Mouse (Mus musculus) megakaryocyte, embryonic 14.5 days (primary cell): ENCODE measurements at regions not wholly inside any gene's neighbourhood (a gene's known extent, or its start where the extent isn't known, plus 50 kb on each side); places are given as distances from the start of the nearest gene placed in this dataset.

ENCODE experiments used
- H3K27me3 ChIP-seq: replicated peaks from 2 replicates; pipeline ENCODE3; 2012; ENCODE audit warnings: inconsistent platforms
- H3K36me3 ChIP-seq: replicated peaks from 2 replicates; pipeline ENCODE3; 2012; ENCODE audit warnings: low read length, inconsistent platforms, mixed read lengths
- H3K4me1 ChIP-seq: 2 replicates; pipeline ENCODE4 v1.6.1; 2012; ENCODE audit warnings: inconsistent platforms
- H3K4me3 ChIP-seq: replicated peaks from 2 replicates; pipeline ENCODE3; 2012; ENCODE audit warnings: moderate library complexity, mild to moderate bottlenecking, inconsistent platforms
- H3K9me3 ChIP-seq: 2 replicates; pipeline ENCODE4 v1.6.1; 2012; ENCODE audit warnings: inconsistent platforms
- FLI1 ChIP-seq: IDR thresholded peaks from 2 replicates; pipeline ENCODE4 v1.6.1; 2012; ENCODE audit warnings: low read length, inconsistent platforms, mixed read lengths
- GATA1 ChIP-seq: IDR thresholded peaks from 3 replicates; pipeline ENCODE4 v1.6.1; 2012; ENCODE audit warnings: mixed read lengths, low read length, inconsistent platforms, borderline replicate concordance

DNA sequence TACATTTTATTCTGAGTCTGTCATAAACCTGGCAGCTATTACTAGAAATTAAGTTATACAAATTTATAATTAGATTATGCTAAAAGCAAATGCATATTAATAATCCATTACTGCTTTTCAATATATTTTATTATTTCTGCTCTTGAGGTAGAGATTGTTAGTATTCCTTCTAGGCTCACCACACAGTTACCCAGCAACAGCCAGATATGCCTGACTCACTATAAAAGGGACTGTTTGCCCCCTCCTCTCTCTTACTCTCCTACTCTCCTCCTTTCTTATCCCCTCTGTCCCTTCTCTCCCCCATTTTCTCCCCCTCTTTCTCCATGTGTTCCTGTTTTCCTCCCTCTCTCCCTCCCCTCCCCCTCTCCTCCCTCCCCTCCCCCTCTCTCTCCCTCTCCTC is 98.7 kb downstream of the 4930505A04Rik start:
- H3K9me3 ChIP-seq = no peaks in the 10 kb centered on the region
- TF ChIP-seq GATA1 (no peak), FLI1 (no peak)
- no peaks in the 10 kb centered on the region for H3K36me3 ChIP-seq

DNA sequence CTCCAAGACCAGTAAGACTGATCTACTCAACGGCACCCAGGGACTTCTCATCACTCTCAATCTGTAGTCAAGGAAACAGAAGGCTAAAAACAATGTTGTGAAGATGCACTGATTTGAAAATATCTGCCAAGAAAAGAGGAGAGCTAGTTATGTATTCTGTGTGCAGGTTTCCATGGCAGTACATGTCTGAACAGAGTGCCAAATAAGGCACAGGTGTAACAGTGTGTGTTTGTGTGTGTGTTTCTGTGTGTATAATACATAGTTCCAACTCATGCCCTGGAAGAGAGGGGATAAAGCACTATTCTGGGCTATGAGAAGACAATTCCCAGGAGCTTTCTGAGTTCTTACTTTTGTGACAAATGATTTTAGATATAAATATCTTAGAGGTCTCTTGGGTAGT is 99.7 kb downstream of the 4930505A04Rik start:
- no peaks in the 10 kb centered on the region for H3K4me1 ChIP-seq
- no peak overlapping the region for H3K4me3 ChIP-seq
- H3K36me3 ChIP-seq = no peaks in the 10 kb centered on the region
- H3K9me3 ChIP-seq = no peaks in the 10 kb centered on the region
- H3K27me3 ChIP-seq = no peaks in the 10 kb centered on the region
- TF ChIP-seq GATA1 (no peak), FLI1 (no peak)

More for the DNA sequence above, 98.7 kb downstream of the 4930505A04Rik start:
- Histone ChIP-seq H3K27me3 (no peaks in the 10 kb centered on the region), H3K4me3 (no peak overlapping the region), H3K4me1 (no peaks in the 10 kb centered on the region)

DNA sequence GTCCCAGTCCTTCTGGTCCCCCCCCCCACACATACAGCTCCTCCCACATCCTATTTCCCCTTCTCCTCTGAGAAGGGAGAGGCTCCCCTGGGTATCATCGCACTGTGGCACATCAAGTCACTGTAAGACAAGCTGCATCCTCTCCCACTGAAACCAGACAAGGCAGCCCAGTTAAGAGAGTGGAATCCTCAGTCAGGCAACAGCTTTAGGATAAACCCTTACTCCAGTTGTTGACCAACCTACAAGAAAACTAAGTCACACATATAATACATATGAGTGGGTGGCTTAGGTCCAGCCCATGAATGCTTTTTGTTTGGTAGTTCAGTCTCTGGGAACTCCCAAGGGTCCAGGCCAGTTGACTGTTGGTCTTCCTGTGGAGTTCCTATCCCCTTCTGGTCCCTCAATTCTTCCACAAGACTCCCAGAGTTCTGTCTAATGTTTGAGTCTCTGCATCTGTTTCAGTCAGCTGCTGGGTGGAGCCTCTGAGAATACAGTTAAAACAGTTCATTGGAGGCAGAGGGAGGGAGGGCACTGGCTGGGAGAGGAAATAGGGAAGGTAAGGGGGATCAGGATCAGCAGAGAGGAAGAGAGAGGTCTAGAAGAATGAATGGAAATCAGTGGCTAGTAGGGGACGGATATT is 101.7 kb upstream of the Sptbn1 start:
- Histone ChIP-seq H3K36me3 (no peaks in the 10 kb centered on the region), H3K4me1 (peaks cover under 1% of the 10 kb centered on the region; the same call in 1 of the 2 replicates), H3K4me3 (no peak overlapping the region), H3K27me3 (no peaks in the 10 kb centered on the region), H3K9me3 (no peaks in the 10 kb centered on the region)
- TF ChIP-seq GATA1 (no peak), FLI1 (no peak)

DNA sequence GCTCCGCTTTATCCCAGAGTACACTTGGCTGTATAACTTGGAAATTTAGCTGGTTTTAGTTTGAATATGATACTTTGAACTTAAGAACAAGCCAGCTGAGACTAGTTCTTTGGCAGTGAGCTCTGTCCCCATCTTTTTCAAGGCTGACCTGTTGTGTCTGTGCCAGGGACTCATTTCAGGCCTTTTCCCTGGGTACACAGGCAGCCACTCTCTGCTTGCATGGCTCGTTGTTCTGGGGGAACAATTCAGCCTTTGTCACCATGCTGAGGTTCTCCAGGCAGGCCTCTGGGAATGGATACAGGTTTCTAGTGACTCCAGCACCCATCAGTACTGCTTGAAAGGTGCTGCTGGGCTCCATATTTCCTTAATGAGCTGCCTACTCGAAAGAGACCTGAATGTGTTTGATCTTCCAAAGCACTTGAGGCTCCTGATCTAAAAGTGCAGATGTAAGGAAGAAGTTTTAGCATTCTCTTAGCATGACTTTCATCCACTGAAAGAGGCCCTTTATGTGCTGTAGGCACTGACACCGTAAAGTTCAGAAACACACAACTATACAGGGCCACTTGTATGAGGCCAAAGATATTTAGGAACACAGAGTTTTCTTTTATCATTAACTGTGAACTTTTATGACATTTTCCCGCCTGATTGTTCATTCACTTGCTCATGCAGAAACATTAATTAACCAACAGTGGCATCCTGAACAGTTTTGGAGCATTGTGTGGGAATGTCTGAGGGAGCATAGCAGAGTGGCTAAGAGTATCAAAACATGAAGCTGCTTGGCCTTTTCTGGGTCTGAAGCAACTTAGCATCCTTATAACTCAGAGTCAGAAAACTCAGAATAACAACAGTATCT is 99.6 kb upstream of the Sptbn1 start:
- no peaks in the 10 kb centered on the region for H3K27me3 ChIP-seq
- peaks cover 3% of the 10 kb centered on the region; the same call in 1 of the 2 replicates for H3K4me1 ChIP-seq
- TF ChIP-seq FLI1 (no peak), GATA1 (no peak)
- no peak overlapping the region for H3K4me3 ChIP-seq
- H3K9me3 ChIP-seq = no peaks in the 10 kb centered on the region
- H3K36me3 ChIP-seq = no peaks in the 10 kb centered on the region

DNA sequence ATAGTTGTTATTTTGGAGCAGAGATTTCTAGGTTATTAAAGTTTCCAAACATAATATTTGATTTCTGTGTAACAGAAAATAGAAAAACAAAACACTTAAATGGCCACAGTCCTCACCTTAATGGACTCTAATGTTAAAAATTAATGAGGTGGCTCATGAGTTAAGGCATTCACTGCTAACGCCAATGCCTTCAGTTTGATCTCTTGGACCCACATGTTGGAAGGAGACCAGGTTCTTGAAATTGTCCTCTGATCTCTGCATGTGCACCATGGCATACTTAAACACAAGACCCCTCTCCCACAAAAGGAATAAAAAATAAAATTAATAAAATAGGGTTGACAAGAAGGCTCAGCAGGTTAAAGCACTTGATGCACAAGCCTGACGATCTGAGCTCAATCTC is 98.5 kb upstream of the Sptbn1 start:
- peaks cover 3% of the 10 kb centered on the region; the same call in 1 of the 2 replicates for H3K4me1 ChIP-seq
- H3K36me3 ChIP-seq = no peaks in the 10 kb centered on the region
- H3K4me3 ChIP-seq = no peak overlapping the region
- TF ChIP-seq GATA1 (no peak), FLI1 (no peak)
- H3K27me3 ChIP-seq = no peaks in the 10 kb centered on the region
- no peaks in the 10 kb centered on the region for H3K9me3 ChIP-seq

DNA sequence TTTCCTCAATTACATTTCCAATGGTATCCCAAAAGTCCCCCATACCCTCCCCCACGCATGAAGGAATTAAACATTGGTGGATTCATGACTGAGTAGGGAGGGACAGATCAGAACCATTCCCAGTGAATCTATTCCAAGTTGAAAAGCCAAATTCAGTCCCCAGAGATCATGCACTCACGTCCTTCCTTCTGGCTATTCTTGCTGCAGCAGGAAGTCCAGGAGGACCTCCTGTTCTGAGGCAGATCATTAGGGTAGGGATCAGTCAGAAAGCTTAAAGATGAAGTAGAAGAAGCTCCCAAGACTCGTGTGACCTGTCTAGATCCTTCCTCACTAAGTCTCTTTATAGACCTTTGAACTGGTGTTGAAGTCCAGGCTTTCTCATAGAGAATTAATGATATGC is 97.0 kb upstream of the Sptbn1 start:
- H3K4me1 ChIP-seq = peaks cover 3% of the 10 kb centered on the region; the same call in 1 of the 2 replicates
- H3K4me3 ChIP-seq = no peak overlapping the region
- no peaks in the 10 kb centered on the region for H3K27me3 ChIP-seq
- TF ChIP-seq FLI1 = no peak
- TF ChIP-seq GATA1 = no peak
- no peaks in the 10 kb centered on the region for H3K36me3 ChIP-seq
- no peaks in the 10 kb centered on the region for H3K9me3 ChIP-seq

DNA sequence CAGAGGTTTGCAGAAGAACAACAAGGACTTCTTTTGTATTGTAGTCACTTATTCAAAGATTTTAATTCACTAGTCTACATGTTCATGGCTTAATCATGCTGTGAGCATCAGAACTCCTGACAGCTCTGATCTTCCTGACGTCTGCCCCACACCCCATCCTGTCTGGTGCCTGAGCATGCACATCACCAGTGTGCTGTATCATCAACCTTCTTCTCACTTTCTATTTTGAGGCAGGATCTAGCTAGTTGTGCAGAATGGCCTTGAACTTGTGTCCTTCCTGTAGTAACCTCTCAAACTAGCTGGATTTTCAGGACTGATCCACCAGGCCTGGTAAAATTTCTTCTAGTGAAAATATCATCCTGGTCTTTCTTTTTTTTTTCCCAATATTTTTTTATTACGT is 96.6 kb upstream of the Sptbn1 start:
- H3K4me1 ChIP-seq = peaks cover 3% of the 10 kb centered on the region; the same call in 1 of the 2 replicates
- TF ChIP-seq GATA1 (no peak), FLI1 (no peak)
- H3K36me3 ChIP-seq = no peaks in the 10 kb centered on the region
- no peaks in the 10 kb centered on the region for H3K9me3 ChIP-seq
- H3K4me3 ChIP-seq = peak overlapping the region; percentile 38
- H3K27me3 ChIP-seq = no peaks in the 10 kb centered on the region

DNA sequence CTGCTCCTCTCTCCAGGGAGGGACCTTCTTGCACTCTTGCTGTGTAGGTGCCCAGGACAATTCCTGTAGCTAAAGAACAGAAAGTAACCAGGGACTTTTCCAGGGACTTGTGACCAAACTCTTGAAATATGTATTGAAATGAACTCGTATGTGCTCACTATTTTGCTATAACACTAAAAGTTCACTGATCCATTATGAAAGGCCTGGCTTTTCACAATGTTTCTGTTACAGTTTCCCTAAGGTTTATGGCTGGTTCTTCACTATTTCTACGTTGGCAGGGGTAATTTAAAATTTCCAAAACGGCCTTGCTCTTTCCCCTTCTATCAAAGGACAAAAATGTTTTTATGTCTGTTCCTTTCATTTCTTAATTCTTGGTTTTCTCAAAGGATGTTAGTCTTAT is 90.2 kb upstream of the Sptbn1 start:
- H3K4me3 ChIP-seq = no peak overlapping the region
- no peaks in the 10 kb centered on the region for H3K4me1 ChIP-seq
- no peaks in the 10 kb centered on the region for H3K9me3 ChIP-seq
- H3K36me3 ChIP-seq = no peaks in the 10 kb centered on the region
- H3K27me3 ChIP-seq = no peaks in the 10 kb centered on the region
- TF ChIP-seq FLI1 = no peak
- no peak for TF ChIP-seq GATA1

DNA sequence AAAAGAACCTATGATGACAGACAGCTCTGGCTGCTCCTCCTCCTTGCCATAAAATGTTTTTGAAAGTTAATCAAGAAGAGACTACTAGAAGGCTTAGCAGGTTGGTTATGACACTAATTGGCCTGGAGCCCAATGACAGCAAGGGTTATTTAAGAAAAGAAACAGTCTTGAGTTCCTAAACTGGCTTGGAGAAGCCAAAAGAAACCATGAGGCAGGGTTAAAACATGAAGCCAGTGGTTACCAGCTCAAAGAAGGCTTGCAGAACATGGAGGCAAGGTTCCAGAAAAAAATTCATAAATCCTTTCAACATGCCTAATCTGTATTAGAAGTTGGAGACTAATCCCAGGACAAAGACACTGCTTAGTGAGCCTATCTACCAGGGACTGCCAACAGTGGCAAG is 87.4 kb upstream of the Sptbn1 start:
- H3K9me3 ChIP-seq = no peaks in the 10 kb centered on the region
- no peaks in the 10 kb centered on the region for H3K27me3 ChIP-seq
- no peak overlapping the region for H3K4me3 ChIP-seq
- H3K4me1 ChIP-seq = no peaks in the 10 kb centered on the region
- H3K36me3 ChIP-seq = no peaks in the 10 kb centered on the region
- no peak for TF ChIP-seq FLI1
- no peak for TF ChIP-seq GATA1

DNA sequence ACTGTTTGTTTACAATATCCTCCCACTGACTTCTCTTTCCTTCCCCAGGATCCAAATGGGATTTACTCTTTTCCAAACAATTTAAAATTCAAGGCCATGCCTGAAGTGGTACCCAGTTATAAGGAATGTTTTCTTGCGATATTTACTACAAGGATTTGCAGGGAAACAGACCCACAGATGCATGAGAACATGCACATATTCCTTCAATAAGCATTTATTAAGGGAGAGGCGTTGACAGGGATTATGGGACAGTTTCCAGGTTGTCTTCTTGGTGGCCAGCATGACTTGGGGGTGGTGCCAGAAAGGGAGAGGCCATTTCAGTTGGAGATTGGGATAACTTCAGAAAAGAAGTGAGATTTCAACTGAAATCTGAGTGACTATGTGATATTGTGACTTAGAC is 58.4 kb upstream of the Sptbn1 start:
- Histone ChIP-seq H3K9me3 (no peaks in the 10 kb centered on the region), H3K4me1 (no peaks in the 10 kb centered on the region), H3K27me3 (no peaks in the 10 kb centered on the region), H3K36me3 (no peaks in the 10 kb centered on the region), H3K4me3 (no peak overlapping the region)
- TF ChIP-seq FLI1 (no peak), GATA1 (no peak)
